In the genomic region with DNA sequence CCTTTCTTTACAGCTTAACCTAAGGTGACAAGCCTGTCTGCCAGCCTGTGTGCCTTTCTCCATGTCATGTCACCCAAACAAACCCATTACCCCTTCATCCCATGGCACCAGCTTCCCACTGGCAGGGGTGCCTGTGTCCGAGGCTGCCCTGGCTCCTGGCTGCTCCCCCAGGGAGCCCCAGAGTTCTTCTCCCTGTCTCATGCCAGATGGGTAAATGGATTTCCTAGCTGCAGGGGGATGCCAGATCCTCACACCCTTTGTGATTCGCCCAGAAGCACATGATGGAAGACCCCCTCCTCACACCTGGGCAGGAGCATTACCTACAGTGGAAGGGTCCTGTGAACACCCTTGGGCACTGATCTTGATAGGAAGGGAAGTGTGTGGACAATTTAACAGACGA, we compare ENCODE assay signal across 8 mouse cellular contexts.
"Had no signal": no experiment of that assay in that cellular context is flagged by ENCODE, and none has a peak within 500 bp of the region (broad histone marks: within the 10 kb centered on the region; RNA-seq: fewer than 3 reads in every experiment).

No protein-coding gene starts in this region.

- DNase-seq: liver, postnatal 0 days; lung, adult 2 months; lung, postnatal 14 days; lung, postnatal 36 days; right cerebral cortex, postnatal 14 days; thymus, adult 2 months; thymus, postnatal 25 days; thymus, postnatal 4 days had no signal
